Mouse (Mus musculus) gastrocnemius, adult 8-10 months (tissue): Measurements from ENCODE around the gene Creb5. TPM values are rescaled to one million over a fixed set of nuclear protein-coding genes. Genes with fewer than 3 reads are reported as not detected.

ENCODE experiments used
- total RNA-seq, 4 experiments: library from RNA; stranded (reverse); gene quantifications; 2 replicates each; pipeline ENCODE4 v1.2.4; 2022

The Creb5 gene
- total RNA-seq, 4 experiments from 2014 or later, result 3.0 to 3.6 (median 3.4) TPM

Other genes with a start within 250 kb of the Creb5 start
- gene Jazf1, start 218.6 kb upstream of the Creb5 start, total RNA-seq, result under 1 TPM; 0.17 to 0.68 (median 0.29) TPM